Mouse (Mus musculus) kidney, postnatal 0 days (tissue): ENCODE data around the gene Pqlc2. TPM values are rescaled to one million over a fixed set of nuclear protein-coding genes. Genes with fewer than 3 reads are reported as not detected.

ENCODE experiments used
- ATAC-seq: fragments of 200-750 bp; cut with Nextera tagmentation; replicated peaks from 2 replicates; pipeline ENCODE4 v1.8.0; 2017; ENCODE audit warnings: low read depth, moderate number of reproducible peaks, moderate TSS enrichment, moderate library complexity; ENCODE audit not compliant: low FRiP score
- DNase-seq: peaks from one replicate; pipeline ENCODE4 v3.0.0-alpha.2; 2016; ENCODE audit warnings: low spot score
- H3K27ac ChIP-seq: fragments of 300-500 bp; sonication (generic); 2 replicates; pipeline ENCODE4 v1.5.1; 2014; ENCODE audit warnings: mild to moderate bottlenecking
- H3K27me3 ChIP-seq: fragments of 300-500 bp; sonication (generic); 2 replicates; pipeline ENCODE4 v1.6.1; 2014; ENCODE audit warnings: low read length, mixed read lengths; ENCODE audit not compliant: insufficient read depth
- H3K36me3 ChIP-seq: fragments of 300-500 bp; sonication (generic); 2 replicates; pipeline ENCODE4 v1.6.1; 2014; ENCODE audit warnings: low read length, mixed read lengths; ENCODE audit not compliant: insufficient read depth
- H3K4me1 ChIP-seq: fragments of 300-500 bp; sonication (generic); replicated peaks from 2 replicates; pipeline ENCODE4 v1.6.1; 2014; ENCODE audit warnings: antibody characterized with exemption, low read length, mixed read lengths; ENCODE audit not compliant: insufficient read depth
- H3K4me2 ChIP-seq: fragments of 300-500 bp; sonication (generic); 2 replicates; pipeline ENCODE4 v1.6.1; 2014; ENCODE audit warnings: mild to moderate bottlenecking, low read length, moderate library complexity, mixed read lengths
- H3K4me3 ChIP-seq: fragments of 300-500 bp; sonication (generic); replicated peaks from 2 replicates; pipeline ENCODE4 v1.5.1; 2014; ENCODE audit warnings: low read depth, low read length
- H3K9ac ChIP-seq: fragments of 300-500 bp; sonication (generic); 2 replicates; pipeline ENCODE4 v1.6.1; 2014; ENCODE audit warnings: low read depth, low read length
- H3K9me3 ChIP-seq: fragments of 300-500 bp; sonication (generic); replicated peaks from 2 replicates; pipeline ENCODE4 v1.6.1; 2016; ENCODE audit warnings: low read length, inconsistent platforms, mixed read lengths
- CTCF ChIP-seq: IDR thresholded peaks from 2 replicates; pipeline ENCODE4 v1.5.1; 2016; ENCODE audit warnings: antibody characterized with exemption, low read depth, mild to moderate bottlenecking, moderate library complexity
- WGBS: fragments of 180-500 bp; shearing (Covaris S2); extraction: QIAGEN DNeasy Blood & Tissue Kit; methylation state at CpG from one replicate; pipeline ENCODE4 v1.1.7; 2014; 5-methylcytosine and 5-hydroxymethylcytosine counted together
- polyA plus RNA-seq: library from polyadenylated mRNA; unstranded; fragments of >200 nt; fragmentation: Nextera tagmentation; extraction: Ambion mirVana; gene quantifications from 2 replicates; pipeline ENCODE4 v1.2.1, GENCODE M21; 2015

Pqlc2 gene
- polyA plus RNA-seq, 1 experiment from 2014 or later = 21.3 TPM

DNA sequence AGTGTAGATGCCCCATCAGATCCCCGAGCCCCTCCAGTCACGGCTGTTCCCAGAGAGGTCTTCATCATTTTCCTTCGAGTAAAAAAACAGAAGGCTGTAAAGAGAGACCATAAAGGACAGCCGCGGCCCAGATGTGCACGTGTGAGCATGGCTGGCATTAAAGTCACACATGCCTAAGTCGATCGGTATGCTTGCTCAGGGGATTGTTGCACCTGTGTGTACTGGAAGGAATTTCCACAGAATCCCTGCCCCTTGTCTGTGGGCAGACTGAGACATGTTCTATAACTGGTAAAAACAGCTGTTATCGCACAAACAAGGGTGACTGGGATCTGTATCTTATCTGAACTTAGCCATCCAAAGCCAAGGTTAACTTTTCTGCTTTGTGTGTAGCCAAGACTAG, 38.9 kb downstream of the Pqlc2 start:
- no peak for DNase-seq
- no peak overlapping the region for H3K4me2 ChIP-seq
- H3K27me3 ChIP-seq = no peaks in the 10 kb centered on the region
- H3K36me3 ChIP-seq = peaks cover 13% of the 10 kb centered on the region; the same call in 1 of the 2 replicates
- no peak overlapping the region for H3K9ac ChIP-seq
- H3K9me3 ChIP-seq = no peaks in the 10 kb centered on the region
- no peaks in the 10 kb centered on the region for H3K4me1 ChIP-seq
- H3K27ac ChIP-seq = no peak overlapping the region
- H3K4me3 ChIP-seq = no peak overlapping the region
- 77% methylated on average over 9 of the region's 9 CpGs for WGBS
- no peak for TF ChIP-seq CTCF
- ATAC-seq = no peak

- ATAC-seq (no peak), DNase-seq (no peak)
- Histone ChIP-seq H3K4me2 (no peak overlapping the region), H3K27ac (no peak overlapping the region), H3K27me3 (no peaks in the 10 kb centered on the region), H3K36me3 (peaks cover 13% of the 10 kb centered on the region; the same call in 1 of the 2 replicates), H3K4me3 (no peak overlapping the region), H3K4me1 (no peaks in the 10 kb centered on the region), H3K9me3 (no peaks in the 10 kb centered on the region), H3K9ac (no peak overlapping the region)
- no peak for TF ChIP-seq CTCF
- 92% methylated on average over 3 of the region's 3 CpGs for WGBS
Measured at GRCm38 (mm10) chr4:139270168-139270567, 40.3 kb downstream of the Pqlc2 start.

DNA sequence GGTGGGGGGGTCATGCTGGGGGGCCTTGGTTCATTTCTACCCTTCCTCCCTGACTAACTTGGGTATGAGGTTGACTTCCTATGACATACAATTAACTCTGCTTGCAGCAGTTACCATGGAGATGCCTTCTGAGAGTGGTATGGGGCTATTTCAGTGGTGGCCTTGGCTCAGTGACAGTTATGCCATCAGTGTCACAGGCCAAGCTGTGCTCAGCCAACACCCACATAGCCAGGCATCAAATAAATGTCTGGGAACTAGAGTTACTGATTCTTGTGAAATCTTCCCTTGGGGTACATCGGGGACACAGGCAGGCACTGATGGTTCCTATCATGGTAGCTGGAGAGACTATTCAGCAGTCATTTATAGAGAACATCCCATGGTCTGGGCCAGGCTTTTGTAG, 42.3 kb downstream of the Pqlc2 start:
- no peak for TF ChIP-seq CTCF

DNA sequence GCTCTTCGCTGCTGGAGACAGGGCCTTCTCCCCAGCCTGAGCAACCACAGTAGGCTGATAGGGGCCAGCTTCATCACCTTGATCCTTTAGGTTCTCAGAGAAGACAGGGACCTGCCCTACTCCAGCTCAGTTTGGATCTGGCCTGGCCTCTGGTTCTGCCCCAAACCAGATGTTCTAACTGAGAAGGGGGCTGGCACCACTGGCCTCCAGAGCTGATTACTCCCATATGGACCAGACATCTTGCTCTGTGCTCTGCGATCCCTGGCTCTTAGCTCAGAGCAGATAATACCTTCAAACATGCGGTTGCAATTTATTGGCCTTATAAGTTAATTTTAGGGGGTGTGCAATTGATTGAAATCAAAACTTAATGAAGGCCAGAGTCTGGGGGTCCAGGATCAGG, 43.2 kb downstream of the Pqlc2 start:
- no peaks in the 10 kb centered on the region for H3K27me3 ChIP-seq
- H3K9ac ChIP-seq = no peak overlapping the region
- H3K4me3 ChIP-seq = no peak overlapping the region
- no peaks in the 10 kb centered on the region for H3K4me1 ChIP-seq
- H3K4me2 ChIP-seq = no peak overlapping the region
- H3K9me3 ChIP-seq = no peaks in the 10 kb centered on the region
- peaks cover 29% of the 10 kb centered on the region for H3K36me3 ChIP-seq
- ATAC-seq = no peak
- no peak for DNase-seq
- TF ChIP-seq CTCF = no peak
- H3K27ac ChIP-seq = no peak overlapping the region
- WGBS = 82% methylated on average over 3 of the region's 3 CpGs

More for the DNA sequence above, 42.3 kb downstream of the Pqlc2 start:
- Histone ChIP-seq H3K9ac (no peak overlapping the region), H3K27ac (no peak overlapping the region), H3K4me3 (no peak overlapping the region), H3K36me3 (peaks cover 22% of the 10 kb centered on the region), H3K9me3 (no peaks in the 10 kb centered on the region), H3K4me2 (no peak overlapping the region), H3K27me3 (no peaks in the 10 kb centered on the region), H3K4me1 (no peaks in the 10 kb centered on the region)
- no peak for ATAC-seq
- 91% methylated on average over 1 of the region's 1 CpGs for WGBS
- DNase-seq = no peak

- DNase-seq (no peak), ATAC-seq (no peak)
- Histone ChIP-seq H3K27ac (no peak overlapping the region), H3K4me1 (no peaks in the 10 kb centered on the region), H3K4me3 (no peak overlapping the region), H3K9me3 (no peaks in the 10 kb centered on the region), H3K27me3 (no peaks in the 10 kb centered on the region), H3K9ac (no peak overlapping the region), H3K4me2 (no peak overlapping the region), H3K36me3 (peaks cover 37% of the 10 kb centered on the region)
- no peak for TF ChIP-seq CTCF
- 67% methylated on average over 7 of the region's 7 CpGs for WGBS
Measured at GRCm38 (mm10) chr4:139266500-139266865, 44.0 kb downstream of the Pqlc2 start.

DNA sequence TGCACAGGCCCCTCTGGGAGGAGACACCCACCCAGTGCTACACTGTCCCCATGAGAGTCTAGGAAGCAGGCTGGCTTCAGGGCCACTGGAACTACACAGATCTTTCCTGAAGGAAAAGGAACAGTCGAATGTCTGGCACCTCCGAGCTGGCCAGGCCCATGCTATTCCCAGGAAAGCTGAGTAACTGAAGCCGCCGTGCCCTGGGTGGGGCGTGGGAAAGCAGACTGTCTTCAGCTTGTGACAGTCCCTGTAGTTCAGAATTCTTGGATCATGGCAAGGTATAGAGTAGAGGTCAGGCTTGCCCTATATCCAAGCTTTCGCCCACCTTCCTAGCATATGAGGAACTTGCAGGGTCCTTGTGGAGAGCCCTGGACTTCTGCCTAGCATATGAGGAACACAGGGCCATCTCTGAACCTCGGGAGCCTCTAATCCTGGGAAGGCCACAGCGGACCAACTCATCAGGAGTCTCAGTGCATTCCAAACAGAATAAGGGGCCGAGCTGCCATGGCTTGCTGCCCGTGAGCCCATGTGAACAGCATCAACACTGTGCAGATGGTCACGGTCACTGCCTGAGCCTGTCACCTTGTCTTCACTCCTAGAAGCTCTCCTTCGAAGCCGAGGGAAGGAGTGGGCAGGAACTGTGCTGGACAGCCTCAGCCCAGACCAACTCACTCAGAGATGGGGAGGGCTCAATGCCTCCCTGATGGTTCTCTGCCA, 44.6 kb downstream of the Pqlc2 start:
- Histone ChIP-seq H3K9me3 (no peaks in the 10 kb centered on the region), H3K27ac (no peak overlapping the region), H3K27me3 (no peaks in the 10 kb centered on the region), H3K4me3 (no peak overlapping the region), H3K9ac (no peak overlapping the region), H3K36me3 (peaks cover 38% of the 10 kb centered on the region), H3K4me2 (no peak overlapping the region), H3K4me1 (no peaks in the 10 kb centered on the region)
- ATAC-seq (no peak), DNase-seq (no peak)
- no peak for TF ChIP-seq CTCF
- WGBS = 67% methylated on average over 13 of the region's 13 CpGs

DNA sequence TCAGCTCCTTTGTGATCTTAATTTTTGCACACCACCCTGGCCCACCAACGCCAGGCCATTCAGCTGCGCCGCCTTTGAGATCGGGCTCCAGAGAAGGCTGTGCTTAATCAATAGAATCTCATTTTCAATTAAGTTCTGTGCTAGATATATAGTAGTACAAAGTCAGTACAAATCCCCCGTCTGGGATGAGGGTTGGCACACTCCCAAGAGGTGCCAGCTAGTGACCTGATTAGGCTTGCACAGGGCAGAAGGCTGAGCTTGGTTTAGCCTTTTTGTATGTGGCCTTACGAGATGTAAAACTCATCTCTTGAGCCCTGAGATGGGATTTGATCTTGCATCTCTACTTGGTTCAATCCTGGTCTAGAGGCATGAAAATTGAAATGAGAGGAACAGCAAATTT, 47.5 kb downstream of the Pqlc2 start:
- ATAC-seq (no peak), DNase-seq (no peak)
- 88% methylated on average over 6 of the region's 6 CpGs for WGBS
- no peak overlapping the region for H3K9ac ChIP-seq
- no peak for TF ChIP-seq CTCF
- no peak overlapping the region for H3K4me3 ChIP-seq
- H3K4me1 ChIP-seq = no peaks in the 10 kb centered on the region
- H3K27me3 ChIP-seq = no peaks in the 10 kb centered on the region
- peaks cover 58% of the 10 kb centered on the region for H3K36me3 ChIP-seq
- H3K27ac ChIP-seq = no peak overlapping the region
- H3K4me2 ChIP-seq = no peak overlapping the region
- H3K9me3 ChIP-seq = no peaks in the 10 kb centered on the region
